In genomic region chr14:61757086-61757822, GRCm38 (mm10) we compare ENCODE assay signal across 8 mouse cellular contexts.
A peak's percentile ranks its signal among the peaks of the same experiment; 100 is the strongest.
DNase-seq lines count a peak whose midpoint lies in the region; ATAC-seq lines count a peak whose summit lies in the region.

No protein-coding gene starts in this region.

- peaks cover 3% of the 10 kb centered on the region; the same call in 1 of the 2 replicates for H3K4me1 ChIP-seq in liver, embryonic 13.5 days (replicated peaks)

- no peak overlapping the region for H3K4me3 ChIP-seq in liver, embryonic 13.5 days (replicated peaks)

- peak; percentile 98 for ATAC-seq in frontal cortex, adult (ENCODE audit: low TSS enrichment)
- 0 out of 2 replicates have a peak, but pooled peaks have one; percentile 23 for ATAC-seq in liver, embryonic 13.5 days (ENCODE audit: low read depth)

- peak; percentile 25 for DNase-seq in 3T3-L1 (ENCODE audit: low read depth, low spot score)
- peak; percentile 1 for DNase-seq in cerebellum, adult 8-10 months
- peak; percentile 70 for DNase-seq in heart, postnatal 25 days (ENCODE audit: low spot score)
- DNase-seq in layer of hippocampus, adult 11-12 months (ENCODE audit: low spot score) = peak; percentile 76
- no peak for DNase-seq in liver, embryonic 13.5 days
- peak; percentile 38 for DNase-seq in neural tube, embryonic 10.5 days (ENCODE audit: extremely low spot score, low spot score)
- peak; percentile 49 to 58 for DNase-seq in urinary bladder, adult 18-20 months (ENCODE audit: low spot score in 2 of 2)

- peak overlapping the region; percentile 35 for H3K4me2 ChIP-seq in liver, embryonic 13.5 days

- intact Hi-C loops in heart, postnatal 25 days (cut with DNase I) = no loop called here

- H3K9me3 ChIP-seq in liver, embryonic 13.5 days (replicated peaks) = no peaks in the 10 kb centered on the region

- H3K36me3 ChIP-seq in liver, embryonic 13.5 days = no peaks in the 10 kb centered on the region

- 7% methylated on average over 14 of the region's 15 CpGs for WGBS in liver, embryonic 13.5 days (ENCODE audit: insufficient replicate concordance)

- no peak overlapping the region for H3K27ac ChIP-seq in liver, embryonic 13.5 days

- no peaks in the 10 kb centered on the region for H3K27me3 ChIP-seq in liver, embryonic 13.5 days

- no peak overlapping the region for H3K9ac ChIP-seq in liver, embryonic 13.5 days
